Comparison of ENCODE assay signal across 12 mouse cellular contexts in genomic region chr6:84630276-84630675, GRCm38 (mm10). TPM values are rescaled to one million over a fixed set of nuclear protein-coding genes. Genes with fewer than 3 reads are reported as not detected.
DNase-seq lines count a peak whose midpoint lies in the region; ATAC-seq lines count a peak whose summit lies in the region.
"Had no signal": no experiment of that assay in that cellular context is flagged by ENCODE, and none has a peak within 500 bp of the region (broad histone marks: within the 10 kb centered on the region; RNA-seq: fewer than 3 reads in every experiment).

No protein-coding gene starts in this region.

- peaks cover 2% of the 10 kb centered on the region; the same call in 1 of the 2 replicates for H3K4me1 ChIP-seq in kidney, embryonic 16.5 days (ENCODE audit: insufficient read depth, low read length)

- 21% methylated on average over 1 of the region's 1 CpGs for WGBS in kidney, embryonic 16.5 days

- peak; percentile 19 for DNase-seq in kidney, adult 11 months
- DNase-seq in embryo, embryonic 9.5 days (ENCODE audit: extremely low spot score) = peak; percentile 15
- DNase-seq in kidney, postnatal 4 days = peak; percentile 19 to 28
- peak; percentile 67 for DNase-seq in lung, postnatal 36 days
- DNase-seq in layer of hippocampus, postnatal 25 days (ENCODE audit: extremely low spot score in 1 of 2, low spot score in 1 of 2) = no peak
- DNase-seq in gastrocnemius, postnatal 25 days = no peak
- DNase-seq: cerebellum, postnatal 10 days; thymus, postnatal 14 days had no signal

- no peak for ATAC-seq in kidney, embryonic 16.5 days (ENCODE audit: low FRiP score, low TSS enrichment)

- no peak overlapping the region for H3K27ac ChIP-seq in kidney, embryonic 16.5 days (ENCODE audit: low read length)
- H3K27ac ChIP-seq: layer of hippocampus, adult 2 months; limb, embryonic 12.5 days; midbrain, embryonic 10.5 days had no signal

- H3K36me3 ChIP-seq in kidney, embryonic 16.5 days (ENCODE audit: insufficient read depth, low read length) = no peaks in the 10 kb centered on the region
- H3K36me3 ChIP-seq: limb, embryonic 12.5 days; midbrain, embryonic 10.5 days had no signal

- no peaks in the 10 kb centered on the region for H3K9me3 ChIP-seq in kidney, embryonic 16.5 days (ENCODE audit: low read length)
- H3K9me3 ChIP-seq: limb, embryonic 12.5 days; midbrain, embryonic 10.5 days had no signal

- H3K27me3 ChIP-seq in kidney, embryonic 16.5 days (ENCODE audit: insufficient read depth, low read length) = no peaks in the 10 kb centered on the region
- H3K27me3 ChIP-seq: limb, embryonic 12.5 days had no signal

- no peak overlapping the region for H3K9ac ChIP-seq in kidney, embryonic 16.5 days (replicated peaks; ENCODE audit: low read length)
- H3K9ac ChIP-seq: limb, embryonic 12.5 days had no signal

- H3K4me2 ChIP-seq in kidney, embryonic 16.5 days (replicated peaks; ENCODE audit: low read depth, low read length) = no peak overlapping the region
- H3K4me2 ChIP-seq: limb, embryonic 12.5 days had no signal

- H3K4me3 ChIP-seq in kidney, embryonic 16.5 days (ENCODE audit: low read length) = no peak overlapping the region
- H3K4me3 ChIP-seq: layer of hippocampus, adult 2 months; limb, embryonic 12.5 days; midbrain, embryonic 10.5 days had no signal

RNA-seq across cellular contexts. Expression of gene Cyp26b1, which starts 36.6 kb away (rescaled TPM):
- polyA plus RNA-seq in kidney, embryonic 16.5 days (2015; fragmentation: Nextera tagmentation; extraction: Ambion mirVana) = 4.7 and 5.3 TPM in 2 replicates
- 10 to 100 TPM; 11.1 to 11.5 TPM for total RNA-seq in layer of hippocampus, postnatal 25 days (2021)
- 10 to 100 TPM in 1 of 2 experiments, 1 to 10 TPM in 1; 1.3 to 12.3 TPM for total RNA-seq in gastrocnemius, postnatal 25 days (2021)

Comparison
In these comparisons a context has a peak if more than half of its experiments do, and no peak if none do; other contexts are left out.
1. DNase-seq: peak in kidney, adult 11 months (single experiment), embryo, embryonic 9.5 days (single experiment), kidney, postnatal 4 days (2 of 2) and lung, postnatal 36 days (single experiment); none in layer of hippocampus, postnatal 25 days (0 of 2) and gastrocnemius, postnatal 25 days (single experiment).